Mouse (Mus musculus) T-helper 1 cell (primary cell): Measurements from ENCODE around the gene Ssxb5.

Source experiments
- in situ Hi-C: fragments of 300-600 bp; cut with MboI, MseI; formaldehyde crosslinking; loops from one replicate; pipeline ENCODE4 v1.15.1; 2025; ENCODE audit warnings: high pct_unique_total_duplicates

The Ssxb5 gene

GRCm38 (mm10) chrX:8803391-8803790, at the start of gene Ssxb5:
Gene Ssxb5, plus strand, starts transcription at chrX:8803691.
- in situ Hi-C loops: loop anchor here (10.0 kb wide), 1 partner anchor 1531 kb away; no protein-coding TSS in a partner anchor

GRCm38 (mm10) chrX:8832043-8832442, 28.6 kb downstream of the Ssxb5 start:
- in situ Hi-C loops: loop anchor here (5.0 kb wide), 1 partner anchor 250 kb away; no protein-coding TSS in a partner anchor

GRCm38 (mm10) chrX:8843694-8844093, 40.2 kb downstream of the Ssxb5 start, which contains the start of gene Gm6592:
Gene Gm6592, plus strand, starts transcription at chrX:8843994.
- in situ Hi-C loops: no loop called here

GRCm38 (mm10) chrX:8852486-8852885, 49.0 kb downstream of the Ssxb5 start:
- in situ Hi-C loops: no loop called here
